Mouse (Mus musculus): ENCODE measurements at regions not wholly inside any gene's neighbourhood (a gene's known extent, or its start where the extent isn't known, plus 50 kb on each side); places are given as distances from the start of the nearest gene placed in this dataset.

GRCm38 (mm10) chr5:12938162-12938852, 186.9 kb upstream of the Sema3a start:
- Histone ChIP-seq H3K4me3 (no peak overlapping the region), H3K27ac (no peak overlapping the region), H3K9me3 (replicated peaks) (no peaks in the 10 kb centered on the region), H3K4me1 (no peaks in the 10 kb centered on the region), H3K36me3 (no peaks in the 10 kb centered on the region), H3K27me3 (ENCODE audit: low read depth, poor library complexity, severe bottlenecking) (no peaks in the 10 kb centered on the region)
- no peak for DNase-seq (ENCODE audit: low spot score)
- 88% methylated on average over 2 of the region's 2 CpGs for WGBS

- no peaks in the 10 kb centered on the region for H3K9me3 ChIP-seq (replicated peaks)
- no peak overlapping the region for H3K4me3 ChIP-seq
- 77% methylated on average over 5 of the region's 5 CpGs for WGBS
- H3K4me1 ChIP-seq, result peaks cover 18% of the 10 kb centered on the region; the same call in 1 of the 2 replicates
- no peaks in the 10 kb centered on the region for H3K36me3 ChIP-seq
- H3K27me3 ChIP-seq (ENCODE audit: low read depth, poor library complexity, severe bottlenecking), result no peaks in the 10 kb centered on the region
- H3K27ac ChIP-seq, result no peak overlapping the region
- no peak for DNase-seq (ENCODE audit: low spot score)
These were observed 180.7 kb upstream of the Sema3a start for GRCm38 (mm10) chr5:12944554-12944953.

- no peaks in the 10 kb centered on the region for H3K27me3 ChIP-seq (ENCODE audit: low read depth, poor library complexity, severe bottlenecking)
- no peaks in the 10 kb centered on the region for H3K9me3 ChIP-seq (replicated peaks)
- no peak for DNase-seq (ENCODE audit: low spot score)
- H3K36me3 ChIP-seq, result no peaks in the 10 kb centered on the region
- no peak overlapping the region for H3K4me3 ChIP-seq
- WGBS, result 65% methylated on average over 2 of the region's 2 CpGs
- no peak overlapping the region for H3K27ac ChIP-seq
- peaks cover 18% of the 10 kb centered on the region; the same call in 1 of the 2 replicates for H3K4me1 ChIP-seq
These were observed 176.7 kb upstream of the Sema3a start for GRCm38 (mm10) chr5:12948472-12948871.

- no peaks in the 10 kb centered on the region for H3K9me3 ChIP-seq (replicated peaks)
- no peak overlapping the region for H3K27ac ChIP-seq
- H3K36me3 ChIP-seq, result no peaks in the 10 kb centered on the region
- DNase-seq (ENCODE audit: low spot score), result no peak
- no peaks in the 10 kb centered on the region for H3K27me3 ChIP-seq (ENCODE audit: low read depth, poor library complexity, severe bottlenecking)
- H3K4me1 ChIP-seq, result peaks cover 6% of the 10 kb centered on the region; the same call in 1 of the 2 replicates
- H3K4me3 ChIP-seq, result no peak overlapping the region
- WGBS, result 58% methylated on average over 5 of the region's 5 CpGs
These were observed 154.2 kb upstream of the Sema3a start for GRCm38 (mm10) chr5:12970987-12971386.

GRCm38 (mm10) chr5:12973701-12974100, 151.5 kb upstream of the Sema3a start:
- Histone ChIP-seq H3K4me1 (peaks cover 6% of the 10 kb centered on the region; the same call in 1 of the 2 replicates), H3K36me3 (no peaks in the 10 kb centered on the region), H3K9me3 (replicated peaks) (no peaks in the 10 kb centered on the region), H3K27me3 (ENCODE audit: low read depth, poor library complexity, severe bottlenecking) (no peaks in the 10 kb centered on the region), H3K27ac (no peak overlapping the region), H3K4me3 (no peak overlapping the region)
- DNase-seq (ENCODE audit: low spot score), result no peak
- WGBS, result 85% methylated on average over 3 of the region's 3 CpGs

- no peaks in the 10 kb centered on the region for H3K36me3 ChIP-seq
- peaks cover 3% of the 10 kb centered on the region; the same call in 1 of the 2 replicates for H3K4me1 ChIP-seq
- H3K27me3 ChIP-seq (ENCODE audit: low read depth, poor library complexity, severe bottlenecking), result no peaks in the 10 kb centered on the region
- H3K4me3 ChIP-seq, result no peak overlapping the region
- 89% methylated on average over 8 of the region's 8 CpGs for WGBS
- no peaks in the 10 kb centered on the region for H3K9me3 ChIP-seq (replicated peaks)
- no peak for DNase-seq (ENCODE audit: low spot score)
- no peak overlapping the region for H3K27ac ChIP-seq
These were observed 149.0 kb upstream of the Sema3a start for GRCm38 (mm10) chr5:12976015-12976742.

GRCm38 (mm10) chr5:12977875-12978274, 147.3 kb upstream of the Sema3a start:
- no peaks in the 10 kb centered on the region for H3K36me3 ChIP-seq
- no peaks in the 10 kb centered on the region for H3K27me3 ChIP-seq (ENCODE audit: low read depth, poor library complexity, severe bottlenecking)
- 83% methylated on average over 2 of the region's 2 CpGs for WGBS

GRCm38 (mm10) chr5:12993826-12994225, 131.4 kb upstream of the Sema3a start:
- 89% methylated on average over 1 of the region's 1 CpGs for WGBS

More at GRCm38 (mm10) chr5:12977875-12978274, 147.3 kb upstream of the Sema3a start:
- H3K9me3 ChIP-seq (replicated peaks), result no peaks in the 10 kb centered on the region
- no peak overlapping the region for H3K27ac ChIP-seq
- no peak overlapping the region for H3K4me3 ChIP-seq
- H3K4me1 ChIP-seq, result no peaks in the 10 kb centered on the region
- no peak for DNase-seq (ENCODE audit: low spot score)

GRCm38 (mm10) chr5:12997440-12997839, 127.8 kb upstream of the Sema3a start:
- peaks cover 15% of the 10 kb centered on the region for H3K4me1 ChIP-seq
- no peaks in the 10 kb centered on the region for H3K27me3 ChIP-seq (ENCODE audit: low read depth, poor library complexity, severe bottlenecking)
- no peaks in the 10 kb centered on the region for H3K9me3 ChIP-seq (replicated peaks)
- H3K36me3 ChIP-seq, result no peaks in the 10 kb centered on the region
- H3K4me3 ChIP-seq, result no peak overlapping the region
- DNase-seq (ENCODE audit: low spot score), result no peak
- H3K27ac ChIP-seq, result no peak overlapping the region
- WGBS, result 81% methylated on average over 6 of the region's 6 CpGs

More at GRCm38 (mm10) chr5:12993826-12994225, 131.4 kb upstream of the Sema3a start:
- Histone ChIP-seq H3K27ac (no peak overlapping the region), H3K4me1 (peaks cover 14% of the 10 kb centered on the region), H3K27me3 (ENCODE audit: low read depth, poor library complexity, severe bottlenecking) (no peaks in the 10 kb centered on the region), H3K9me3 (replicated peaks) (no peaks in the 10 kb centered on the region), H3K36me3 (no peaks in the 10 kb centered on the region), H3K4me3 (no peak overlapping the region)
- DNase-seq (ENCODE audit: low spot score), result no peak

- WGBS, result 38% methylated on average over 6 of the region's 6 CpGs
- Histone ChIP-seq H3K4me3 (no peak overlapping the region), H3K4me1 (peaks cover 52% of the 10 kb centered on the region), H3K27ac (no peak overlapping the region), H3K36me3 (no peaks in the 10 kb centered on the region), H3K27me3 (ENCODE audit: low read depth, poor library complexity, severe bottlenecking) (no peaks in the 10 kb centered on the region), H3K9me3 (replicated peaks) (no peaks in the 10 kb centered on the region)
- DNase-seq (ENCODE audit: low spot score), result peak; percentile 53
These were observed 118.1 kb upstream of the Sema3a start for GRCm38 (mm10) chr5:13007132-13007531.

- Histone ChIP-seq H3K27ac (no peak overlapping the region), H3K4me1 (no peaks in the 10 kb centered on the region; the same call in 1 of the 2 replicates), H3K27me3 (ENCODE audit: low read depth, poor library complexity, severe bottlenecking) (no peaks in the 10 kb centered on the region), H3K4me3 (no peak overlapping the region), H3K36me3 (no peaks in the 10 kb centered on the region), H3K9me3 (replicated peaks) (no peaks in the 10 kb centered on the region)
- 75% methylated on average over 3 of the region's 3 CpGs for WGBS
- no peak for DNase-seq (ENCODE audit: low spot score)
These were observed 102.9 kb upstream of the Sema3a start for GRCm38 (mm10) chr5:13022270-13022669.

- DNase-seq (ENCODE audit: low spot score), result peak; percentile 35
- H3K4me1 ChIP-seq, result peaks cover 32% of the 10 kb centered on the region
- H3K36me3 ChIP-seq, result no peaks in the 10 kb centered on the region
- no peaks in the 10 kb centered on the region for H3K9me3 ChIP-seq (replicated peaks)
- no peaks in the 10 kb centered on the region for H3K27me3 ChIP-seq (ENCODE audit: low read depth, poor library complexity, severe bottlenecking)
- H3K4me3 ChIP-seq, result no peak overlapping the region
- 54% methylated on average over 3 of the region's 3 CpGs for WGBS
- peak overlapping the region; percentile 25; the same call in 1 of the 2 replicates for H3K27ac ChIP-seq
These were observed 91.9 kb upstream of the Sema3a start for GRCm38 (mm10) chr5:13033332-13033731.

- 31% methylated on average over 2 of the region's 2 CpGs for WGBS
- no peaks in the 10 kb centered on the region for H3K36me3 ChIP-seq
- no peaks in the 10 kb centered on the region for H3K9me3 ChIP-seq (replicated peaks)
- no peak overlapping the region for H3K4me3 ChIP-seq
- peaks cover 32% of the 10 kb centered on the region for H3K4me1 ChIP-seq
- no peak overlapping the region for H3K27ac ChIP-seq
- no peak for DNase-seq (ENCODE audit: low spot score)
- no peaks in the 10 kb centered on the region for H3K27me3 ChIP-seq (ENCODE audit: low read depth, poor library complexity, severe bottlenecking)
These were observed 89.1 kb upstream of the Sema3a start for GRCm38 (mm10) chr5:13036127-13036526.

All from limb, embryonic 10.5 days (tissue).